ENCODE assay signal across 9 mouse cellular contexts in the genomic region with DNA sequence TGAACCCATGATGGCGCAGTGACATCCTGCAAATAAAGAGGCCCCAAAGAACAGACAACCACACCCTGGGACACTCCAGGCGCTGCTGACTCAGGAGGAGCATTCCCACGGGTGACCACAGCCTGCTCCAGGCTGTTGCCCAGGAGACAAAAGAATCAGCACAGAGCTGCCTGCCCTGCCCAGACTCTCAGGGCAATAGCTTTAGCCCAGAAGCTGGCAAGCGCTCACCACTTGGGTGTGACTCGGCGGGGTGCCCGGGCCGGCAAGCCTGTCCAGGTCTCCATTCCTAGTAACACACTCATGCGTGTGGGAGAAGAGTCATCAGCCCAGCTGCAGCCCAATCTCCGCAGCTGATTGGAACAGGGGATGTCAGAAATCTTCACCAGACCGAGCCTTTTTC.
DNase-seq lines count a peak whose midpoint lies in the region; ATAC-seq and TF ChIP-seq lines count a peak whose summit lies in the region.
"Had no signal": no experiment of that assay in that cellular context is flagged by ENCODE, and none has a peak within 500 bp of the region (broad histone marks: within the 10 kb centered on the region; RNA-seq: fewer than 3 reads in every experiment).

No protein-coding gene starts in this region.

- no peak for TF ChIP-seq CTCF in lung, adult 2 months (IDR thresholded peaks at IDR 0.05; ENCODE audit: insufficient read depth, low read length)

- H3K4me3 ChIP-seq in neural tube, embryonic 11.5 days (ENCODE audit: low read depth, low read length), result no peak overlapping the region
- no peak overlapping the region for H3K4me3 ChIP-seq in intestine, embryonic 16.5 days (ENCODE audit: low read length)
- no peak overlapping the region for H3K4me3 ChIP-seq in lung, adult 2 months (replicated peaks; ENCODE audit: extremely low read depth, low read depth, low read length)
- H3K4me3 ChIP-seq: limb, embryonic 13.5 days had no signal

- ATAC-seq in neural tube, embryonic 11.5 days (ENCODE audit: insufficient read depth, low FRiP score, low TSS enrichment), result 0 out of 2 replicates have a peak, but pooled peaks have one; percentile 27
- ATAC-seq in intestine, embryonic 16.5 days, result peak; percentile 69

- TF ChIP-seq POLR2A in lung, adult 2 months (IDR thresholded peaks at IDR 0.05; ENCODE audit: borderline replicate concordance, extremely low read depth, low read depth, low read length), result no peak

- no peaks in the 10 kb centered on the region for H3K4me1 ChIP-seq in neural tube, embryonic 11.5 days (ENCODE audit: control insufficient read depth, insufficient read depth, low read length)
- H3K4me1 ChIP-seq in intestine, embryonic 16.5 days (ENCODE audit: control insufficient read depth, insufficient read depth, low read length), result 0 out of 2 replicates have a peak, but pooled peaks cover 2% of the 10 kb centered on the region
- H3K4me1 ChIP-seq in lung, adult 2 months (ENCODE audit: control insufficient read depth, insufficient read depth, low read length), result no peaks in the 10 kb centered on the region

- no peaks in the 10 kb centered on the region for H3K27me3 ChIP-seq in neural tube, embryonic 11.5 days (ENCODE audit: control insufficient read depth, insufficient read depth, low read length)
- no peaks in the 10 kb centered on the region for H3K27me3 ChIP-seq in intestine, embryonic 16.5 days (replicated peaks; ENCODE audit: control insufficient read depth, insufficient read depth, low read length)

- no peak overlapping the region for H3K27ac ChIP-seq in neural tube, embryonic 11.5 days (ENCODE audit: low read depth, low read length)
- H3K27ac ChIP-seq in intestine, embryonic 16.5 days (ENCODE audit: low read length), result no peak overlapping the region
- H3K27ac ChIP-seq: limb, embryonic 13.5 days had no signal

- no peaks in the 10 kb centered on the region for H3K9me3 ChIP-seq in neural tube, embryonic 11.5 days (ENCODE audit: control insufficient read depth, low read length)
- no peaks in the 10 kb centered on the region for H3K9me3 ChIP-seq in intestine, embryonic 16.5 days (ENCODE audit: control insufficient read depth, low read length)

- WGBS in neural tube, embryonic 11.5 days, result 56% methylated on average over 11 of the region's 11 CpGs
- WGBS in intestine, embryonic 16.5 days, result 52% methylated on average over 11 of the region's 11 CpGs
- 41% methylated on average over 11 of the region's 11 CpGs for WGBS in lung, adult 2 months

- no peaks in the 10 kb centered on the region for H3K36me3 ChIP-seq in neural tube, embryonic 11.5 days (ENCODE audit: control insufficient read depth, insufficient read depth, low read length)
- no peaks in the 10 kb centered on the region for H3K36me3 ChIP-seq in intestine, embryonic 16.5 days (ENCODE audit: control insufficient read depth, insufficient read depth, low read length)
- H3K36me3 ChIP-seq: limb, embryonic 13.5 days had no signal

- H3K9ac ChIP-seq in neural tube, embryonic 11.5 days (ENCODE audit: low read length), result no peak overlapping the region
- no peak overlapping the region for H3K9ac ChIP-seq in intestine, embryonic 16.5 days (ENCODE audit: low read depth, low read length)
- H3K9ac ChIP-seq: limb, embryonic 13.5 days had no signal

- H3K4me2 ChIP-seq in neural tube, embryonic 11.5 days (ENCODE audit: low read depth), result no peak overlapping the region
- H3K4me2 ChIP-seq in intestine, embryonic 16.5 days (ENCODE audit: low read depth, low read length), result no peak overlapping the region
- H3K4me2 ChIP-seq: limb, embryonic 13.5 days had no signal

- no peak for DNase-seq in neural tube, embryonic 11.5 days (ENCODE audit: low spot score)
- no peak for DNase-seq in neural tube, embryonic 10.5 days (ENCODE audit: extremely low spot score, low spot score)
- peak; percentile 94 for DNase-seq in gastrocnemius, adult 18-20 months (ENCODE audit: low spot score)
- DNase-seq in lung, adult 2 months, result peak; percentile 86
- peak; percentile 46 for DNase-seq in retina, embryonic 14.5 days (ENCODE audit: low spot score)
- DNase-seq in natural killer cell, adult 2 months (ENCODE audit: low spot score in 2 of 2), result no peak
- DNase-seq in embryo, embryonic 9.5 days (ENCODE audit: extremely low spot score), result no peak

Comparison
In these comparisons a context has a peak if more than half of its experiments do, and no peak if none do; other contexts are left out.
1. DNase-seq: peak in gastrocnemius, adult 18-20 months (single experiment), lung, adult 2 months (single experiment) and retina, embryonic 14.5 days (single experiment); none in neural tube, embryonic 11.5 days (single experiment), neural tube, embryonic 10.5 days (single experiment), natural killer cell, adult 2 months (0 of 2) and embryo, embryonic 9.5 days (single experiment).